25 mouse cellular contexts compared by ENCODE assay signal in genomic region chrX:166216248-166216647, GRCm38 (mm10).
"Had no signal": no experiment of that assay in that cellular context is flagged by ENCODE, and none has a peak within 500 bp of the region (broad histone marks: within the 10 kb centered on the region; RNA-seq: fewer than 3 reads in every experiment).

No protein-coding gene starts in this region.

- H3K9ac ChIP-seq: heart, embryonic 12.5 days; hindbrain, embryonic 12.5 days; hindbrain, embryonic 14.5 days; intestine, embryonic 15.5 days; limb, embryonic 12.5 days; liver, embryonic 13.5 days had no signal

- H3K4me3 ChIP-seq: gastrocnemius, adult 2 months; heart, embryonic 10.5 days; heart, embryonic 12.5 days; hindbrain, embryonic 10.5 days; hindbrain, embryonic 12.5 days; intestine, embryonic 15.5 days; limb, embryonic 10.5 days; limb, embryonic 12.5 days; liver, embryonic 13.5 days had no signal

- H3K27me3 ChIP-seq: heart, embryonic 12.5 days had no signal

- H3K36me3 ChIP-seq: heart, embryonic 10.5 days; heart, embryonic 12.5 days; hindbrain, embryonic 10.5 days; hindbrain, embryonic 12.5 days; intestine, embryonic 15.5 days; limb, embryonic 10.5 days; limb, embryonic 12.5 days; liver, embryonic 13.5 days had no signal

- H3K4me1 ChIP-seq: heart, embryonic 10.5 days; heart, embryonic 12.5 days; hindbrain, embryonic 10.5 days; hindbrain, embryonic 12.5 days; intestine, embryonic 15.5 days; limb, embryonic 10.5 days; limb, embryonic 12.5 days; liver, embryonic 13.5 days had no signal

- DNase-seq: gastrocnemius, adult 2 months; gastrocnemius, postnatal 10 days; gastrocnemius, postnatal 25 days; heart, adult 11 months; heart, postnatal 10 days; heart, postnatal 4 days; kidney, adult 18-20 months; kidney, adult 8-10 months; kidney, postnatal 10 days; kidney, postnatal 25 days; kidney, postnatal 4 days; liver; liver, embryonic 13.5 days had no signal

- H3K27ac ChIP-seq: gastrocnemius, adult 2 months; heart, embryonic 10.5 days; hindbrain, embryonic 10.5 days; hindbrain, embryonic 12.5 days; hindbrain, embryonic 14.5 days; intestine, embryonic 15.5 days; limb, embryonic 10.5 days; limb, embryonic 12.5 days; liver, embryonic 13.5 days had no signal

- ATAC-seq: hindbrain, embryonic 16.5 days; inflammation-experienced regulatory T-cells, adult 6 months; intestine, embryonic 15.5 days; intestine, postnatal 0 days had no signal

- H3K4me2 ChIP-seq: heart, embryonic 12.5 days; hindbrain, embryonic 12.5 days; hindbrain, embryonic 14.5 days; intestine, embryonic 15.5 days; limb, embryonic 12.5 days; liver, embryonic 11.5 days; liver, embryonic 13.5 days had no signal

- H3K9me3 ChIP-seq: heart, embryonic 10.5 days; heart, embryonic 12.5 days; hindbrain, embryonic 10.5 days; hindbrain, embryonic 12.5 days; intestine, embryonic 15.5 days; limb, embryonic 10.5 days; limb, embryonic 12.5 days; liver, embryonic 13.5 days had no signal
